Mouse (Mus musculus) limb, embryonic 14.5 days (tissue): ENCODE measurements around the gene Duoxa2. TPM values are rescaled to one million over a fixed set of nuclear protein-coding genes. Genes with fewer than 3 reads are reported as not detected.

Experiments
- ATAC-seq: fragments of 200-750 bp; cut with Nextera tagmentation; 2 replicates; pipeline ENCODE4 v1.8.0; 2017; ENCODE audit warnings: low read depth, moderate number of reproducible peaks, moderate TSS enrichment; ENCODE audit not compliant: low FRiP score
- DNase-seq: peaks from one replicate; pipeline ENCODE4 v3.0.0-alpha.2; 2015; ENCODE audit warnings: low spot score
- H3K27ac ChIP-seq: fragments of 300-500 bp; sonication (generic); replicated peaks from 2 replicates; pipeline ENCODE4 v1.5.1; 2014; ENCODE audit warnings: low read depth, mild to moderate bottlenecking, low read length, moderate library complexity, mixed read lengths
- H3K27me3 ChIP-seq: fragments of 300-500 bp; sonication (generic); 2 replicates; pipeline ENCODE4 v1.6.1; 2014; ENCODE audit warnings: low read length, mixed read lengths; ENCODE audit not compliant: control insufficient read depth, insufficient read depth
- H3K36me3 ChIP-seq: fragments of 300-500 bp; sonication (generic); 2 replicates; pipeline ENCODE4 v1.6.1; 2014; ENCODE audit warnings: mild to moderate bottlenecking, low read length, moderate library complexity, mixed read lengths; ENCODE audit not compliant: control insufficient read depth, insufficient read depth
- H3K4me1 ChIP-seq: fragments of 300-500 bp; sonication (generic); 2 replicates; pipeline ENCODE4 v1.6.1; 2014; ENCODE audit warnings: antibody characterized with exemption, low read length, mixed read lengths; ENCODE audit not compliant: control insufficient read depth, insufficient read depth
- H3K4me2 ChIP-seq: fragments of 300-500 bp; sonication (generic); replicated peaks from 2 replicates; pipeline ENCODE4 v1.6.1; 2014; ENCODE audit warnings: low read depth, mild to moderate bottlenecking, low read length, moderate library complexity; ENCODE audit not compliant: severe bottlenecking
- H3K4me3 ChIP-seq: fragments of 300-500 bp; sonication (generic); replicated peaks from 2 replicates; pipeline ENCODE4 v1.5.1; 2014; ENCODE audit warnings: low read length
- H3K9ac ChIP-seq: fragments of 300-500 bp; sonication (generic); 2 replicates; pipeline ENCODE4 v1.6.1; 2014; ENCODE audit warnings: mild to moderate bottlenecking, low read depth, low read length, moderate library complexity; ENCODE audit not compliant: severe bottlenecking
- H3K9me3 ChIP-seq: fragments of 300-500 bp; sonication (generic); 2 replicates; pipeline ENCODE4 v1.6.1; 2016; ENCODE audit warnings: low read length; ENCODE audit not compliant: control insufficient read depth
- POLR2A ChIP-seq: fragments of 200-500 bp; IDR thresholded peaks from 2 replicates; pipeline ENCODE4 v1.8.0; 2012; ENCODE audit warnings: inconsistent platforms, mild to moderate bottlenecking, moderate library complexity, borderline replicate concordance; ENCODE audit not compliant: insufficient read depth, insufficient read length; ENCODE audit errors: extremely low read depth
- WGBS: fragments of 180-500 bp; shearing (Covaris S2); extraction: QIAGEN DNeasy Blood & Tissue Kit; methylation state at CpG from one replicate; pipeline ENCODE4 v1.1.7; 2014; 5-methylcytosine and 5-hydroxymethylcytosine counted together
- polyA plus RNA-seq, 2 experiments: library from polyadenylated mRNA; depleted of rRNA in 1 of 2; stranded (reverse) in 1 of 2; unstranded in 1 of 2; fragments of >200 nt; fragmentation: Nextera tagmentation in 1 of 2; extraction: Ambion mirVana in 1 of 2; gene quantifications; 2 replicates each; pipeline versions ENCODE4 v1.2.1 to v1.2.3; 2012 to 2014

The Duoxa2 gene
- polyA plus RNA-seq, 2 experiments = 0.18 to 0.41 TPM

DNA sequence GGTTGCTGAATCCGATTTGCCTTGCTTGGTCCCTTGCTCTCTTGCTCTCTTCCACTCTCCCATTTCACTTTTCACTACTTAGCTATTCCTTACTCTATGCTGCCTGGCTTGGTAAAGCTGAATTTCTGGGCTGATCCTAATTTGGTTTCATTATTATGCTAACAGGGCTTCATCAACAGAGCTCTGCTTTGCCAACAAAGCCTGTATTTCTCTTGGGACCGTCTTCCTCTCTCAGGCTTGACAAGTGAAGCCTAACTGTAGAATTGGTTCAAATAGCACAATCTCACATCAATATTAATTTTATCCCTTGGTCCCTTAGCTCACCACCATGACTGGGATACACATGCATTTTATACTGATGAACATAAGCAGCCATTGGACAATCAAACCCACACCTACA, 12.9 kb downstream of the Duoxa2 start:
- WGBS = 68% methylated on average over 2 of the region's 2 CpGs
- no peak overlapping the region for H3K4me2 ChIP-seq

DNA sequence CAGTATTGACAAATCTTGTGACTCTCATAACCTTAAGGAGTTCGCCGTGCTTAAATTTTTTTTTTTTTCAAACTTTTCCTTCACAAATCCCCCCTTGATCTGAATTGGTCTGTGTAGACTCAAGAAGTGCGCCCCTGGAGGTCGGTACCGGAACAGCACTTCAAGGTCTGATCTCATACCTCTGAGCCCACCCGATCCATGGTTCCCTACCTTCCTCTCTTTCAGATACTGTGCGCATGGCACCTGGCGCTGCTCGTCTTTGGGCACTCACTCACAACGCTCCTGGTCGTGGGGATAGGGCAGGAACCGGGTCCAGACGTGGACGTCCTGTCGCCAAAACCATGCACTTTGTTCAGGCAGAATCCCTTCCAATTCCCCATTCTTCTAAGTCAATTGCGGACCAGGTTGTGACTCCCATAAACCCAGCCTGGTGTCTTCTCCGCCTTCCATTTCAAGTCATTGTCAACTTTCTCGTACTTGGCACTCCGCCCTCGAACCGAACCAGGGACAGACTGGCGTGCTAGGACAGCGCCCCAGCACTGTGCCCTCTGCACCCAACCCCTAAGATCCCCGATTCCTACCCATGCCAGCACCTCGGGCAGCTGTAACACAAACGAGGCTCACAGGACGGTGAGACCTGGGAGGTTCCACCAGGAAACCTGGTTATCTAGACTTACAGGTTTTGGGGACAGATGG, 14.2 kb downstream of the Duoxa2 start:
- ATAC-seq = peak; percentile 60
- TF ChIP-seq POLR2A = no peak
- Histone ChIP-seq H3K9ac (no peak overlapping the region), H3K4me3 (peak overlapping the region; percentile 26), H3K27ac (no peak overlapping the region), H3K36me3 (no peaks in the 10 kb centered on the region), H3K4me1 (0 out of 2 replicates have a peak, but pooled peaks cover 3% of the 10 kb centered on the region), H3K4me2 (peak overlapping the region; percentile 43), H3K27me3 (peaks cover 41% of the 10 kb centered on the region), H3K9me3 (no peaks in the 10 kb centered on the region)
- peak; percentile 78 for DNase-seq
- 5% methylated on average over 27 of the region's 27 CpGs for WGBS

More for the DNA sequence above, 12.9 kb downstream of the Duoxa2 start:
- no peak overlapping the region for H3K9ac ChIP-seq
- 0 out of 2 replicates have a peak, but pooled peaks cover 3% of the 10 kb centered on the region for H3K4me1 ChIP-seq
- H3K9me3 ChIP-seq = no peaks in the 10 kb centered on the region
- H3K27me3 ChIP-seq = peaks cover 41% of the 10 kb centered on the region
- DNase-seq = no peak
- no peak overlapping the region for H3K4me3 ChIP-seq
- TF ChIP-seq POLR2A = no peak
- no peak overlapping the region for H3K27ac ChIP-seq
- ATAC-seq = no peak
- H3K36me3 ChIP-seq = no peaks in the 10 kb centered on the region

DNA sequence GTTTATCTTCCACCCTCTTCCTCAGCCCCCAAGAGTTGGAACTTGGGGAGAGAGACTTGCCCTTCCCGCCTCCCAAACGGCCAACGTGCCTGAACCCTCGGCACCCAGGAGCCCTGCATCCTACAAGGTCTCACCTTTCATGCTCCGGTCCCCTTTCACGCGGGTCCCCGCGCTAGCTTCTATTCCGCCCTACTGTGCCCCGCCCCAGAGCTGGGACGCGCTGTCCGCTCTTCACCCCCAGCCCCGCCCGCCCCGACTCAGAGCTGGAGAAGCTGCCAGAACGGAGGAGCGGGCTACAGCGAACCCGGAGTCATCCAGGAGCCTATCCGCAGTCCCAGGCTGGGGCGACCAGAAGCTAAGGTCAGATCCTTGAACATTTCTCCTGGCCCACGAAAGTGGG, 14.8 kb downstream of the Duoxa2 start, which contains the start of gene Duoxa1:
Duoxa1 (minus strand) TSS at position 195 of the 400 bp plus-strand sequence.
- H3K9me3 ChIP-seq = no peaks in the 10 kb centered on the region
- H3K36me3 ChIP-seq = no peaks in the 10 kb centered on the region
- TF ChIP-seq POLR2A = no peak
- H3K4me3 ChIP-seq = peak within 1 kb of the TSS; percentile 26
- peaks cover 41% of the 10 kb centered on the region for H3K27me3 ChIP-seq
- H3K27ac ChIP-seq = no peak within 1 kb of the TSS
- 0 out of 2 replicates have a peak, but pooled peaks cover 3% of the 10 kb centered on the region for H3K4me1 ChIP-seq
- no peak; the same call in 1 of the 2 replicates for ATAC-seq
- peak within 1 kb of the TSS; percentile 43 for H3K4me2 ChIP-seq
- no peak within 1 kb of the TSS for H3K9ac ChIP-seq
- no peak for DNase-seq
- WGBS = under 1% methylated on average over 24 of the region's 24 CpGs

DNA sequence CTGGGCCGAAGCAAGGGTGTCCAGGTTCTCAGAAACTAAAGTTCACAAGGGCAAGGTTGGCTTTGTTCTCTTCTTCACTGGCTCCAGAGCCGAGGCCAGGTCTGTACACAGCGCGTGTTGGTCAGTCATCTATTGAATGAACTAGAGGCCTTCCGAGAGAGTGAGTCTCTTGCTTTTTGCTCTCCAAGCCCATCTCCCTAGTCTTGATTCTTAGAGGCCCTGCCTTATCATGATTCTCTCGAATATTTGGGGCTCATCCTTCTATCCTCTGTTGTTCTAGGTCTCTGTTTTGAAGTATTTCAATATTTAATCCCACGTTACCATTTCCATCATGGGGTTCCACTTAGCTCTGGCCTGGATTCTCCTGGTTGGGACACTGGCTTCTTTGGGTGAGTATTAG, 16.7 kb downstream of the Duoxa2 start, which contains the start of gene Duox1:
Duox1 (plus strand) TSS at position 301 of the 400 bp plus-strand sequence.
- no peaks in the 10 kb centered on the region for H3K36me3 ChIP-seq
- H3K27me3 ChIP-seq = peaks cover 37% of the 10 kb centered on the region
- H3K27ac ChIP-seq = no peak within 1 kb of the TSS
- no peak within 1 kb of the TSS for H3K9ac ChIP-seq
- no peak for DNase-seq
- TF ChIP-seq POLR2A = no peak
- no peak within 1 kb of the TSS for H3K4me2 ChIP-seq
- no peak for ATAC-seq
- 86% methylated on average over 7 of the region's 7 CpGs for WGBS
- H3K4me1 ChIP-seq = 0 out of 2 replicates have a peak, but pooled peaks cover 3% of the 10 kb centered on the region
- H3K4me3 ChIP-seq = no peak within 1 kb of the TSS
- no peaks in the 10 kb centered on the region for H3K9me3 ChIP-seq

DNA sequence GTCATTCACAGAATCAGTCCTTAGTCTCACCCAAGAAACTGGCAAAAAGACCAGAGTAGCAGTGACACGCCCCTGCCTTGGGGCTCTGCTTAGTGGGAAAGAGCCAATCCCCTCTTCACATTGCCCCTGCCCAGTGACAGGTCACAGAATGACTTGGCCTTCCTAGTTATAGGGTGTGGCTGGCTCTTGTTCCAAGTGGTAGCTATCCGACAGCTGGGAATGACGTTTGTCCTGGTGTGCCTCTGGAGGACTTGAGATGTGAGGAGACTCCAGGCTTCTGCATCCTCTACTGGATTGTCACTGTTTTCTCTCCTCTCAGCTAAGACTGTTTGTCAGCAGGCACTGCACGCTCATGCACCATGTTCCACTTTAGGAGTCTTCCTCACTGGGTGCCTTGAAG, 18.7 kb downstream of the Duoxa2 start:
- no peaks in the 10 kb centered on the region for H3K36me3 ChIP-seq
- H3K9ac ChIP-seq = no peak overlapping the region
- TF ChIP-seq POLR2A = no peak
- H3K4me3 ChIP-seq = no peak overlapping the region
- H3K27me3 ChIP-seq = peaks cover 26% of the 10 kb centered on the region
- H3K4me2 ChIP-seq = no peak overlapping the region
- no peaks in the 10 kb centered on the region for H3K9me3 ChIP-seq
- WGBS = 55% methylated on average over 4 of the region's 4 CpGs
- ATAC-seq (no peak), DNase-seq (no peak)
- H3K4me1 ChIP-seq = 0 out of 2 replicates have a peak, but pooled peaks cover 3% of the 10 kb centered on the region
- H3K27ac ChIP-seq = no peak overlapping the region
